Mouse (Mus musculus) cerebellum, adult 8-10 months (tissue): ENCODE measurements around the gene Rnf103.
"Not testable (repeated sequence)": the region's sequence is repeated elsewhere in the genome, so short reads cannot be mapped to it uniquely, and the experiment has no call there.

Experiments used
- DNase-seq: peaks from one replicate; pipeline ENCODE4 v3.0.0; 2022

The Rnf103 gene

DNA sequence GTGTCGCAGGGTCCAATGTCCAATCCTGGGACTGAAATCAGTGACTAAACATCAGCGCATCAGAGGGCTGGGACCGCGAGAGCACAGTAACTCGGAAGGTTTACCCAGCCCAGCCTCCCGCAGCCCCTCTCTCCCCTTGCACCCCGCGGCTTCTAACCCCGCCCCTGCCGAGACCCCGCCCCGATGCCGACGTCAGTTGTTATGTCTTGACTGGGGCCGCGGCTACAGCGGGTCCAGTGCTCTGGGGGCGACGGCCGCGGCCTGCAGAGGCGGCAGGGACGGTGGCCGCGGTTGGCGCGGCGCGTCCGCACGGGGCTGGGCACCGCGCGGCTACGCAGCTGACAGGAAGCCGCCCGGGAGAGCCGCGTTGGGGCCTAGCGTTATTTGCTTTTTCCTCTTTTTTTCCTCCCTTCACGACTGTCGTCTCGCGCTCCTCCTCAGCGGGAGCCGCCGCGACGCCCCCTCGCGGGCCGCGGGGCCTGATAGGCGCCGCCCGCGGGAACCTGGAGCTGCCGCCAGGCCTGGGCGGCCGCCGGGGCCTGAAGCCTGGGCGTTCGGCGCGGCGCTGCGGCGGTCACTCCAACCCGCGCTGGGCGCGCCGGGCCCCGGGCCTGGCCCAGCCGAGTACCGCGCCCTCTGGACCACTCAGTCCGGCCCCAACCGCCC, at the start of gene Rnf103:
Gene Rnf103, plus strand, starts transcription at position 220 of the 666 bp plus-strand sequence.
- peak; percentile 91 for DNase-seq

DNA sequence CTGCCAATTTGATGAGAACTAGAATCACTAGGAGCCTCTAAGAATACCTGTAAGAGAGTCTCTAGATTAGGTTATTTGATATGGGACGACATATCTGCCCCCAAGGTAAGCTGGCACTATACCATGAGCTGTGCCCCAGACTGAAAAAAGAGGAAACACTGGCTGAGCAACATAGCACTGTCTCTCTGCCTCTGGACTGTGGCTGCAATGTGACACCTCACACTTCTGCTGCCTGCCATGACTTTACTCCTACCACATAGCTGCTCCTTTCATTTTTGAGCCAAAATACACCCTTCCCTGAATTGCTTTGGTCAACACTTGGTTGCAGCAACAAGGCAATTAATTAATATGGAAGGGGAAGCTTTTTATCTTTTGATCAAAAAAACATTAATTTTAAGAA, 48.9 kb upstream of the Rnf103 start:
- no peak for DNase-seq

DNA sequence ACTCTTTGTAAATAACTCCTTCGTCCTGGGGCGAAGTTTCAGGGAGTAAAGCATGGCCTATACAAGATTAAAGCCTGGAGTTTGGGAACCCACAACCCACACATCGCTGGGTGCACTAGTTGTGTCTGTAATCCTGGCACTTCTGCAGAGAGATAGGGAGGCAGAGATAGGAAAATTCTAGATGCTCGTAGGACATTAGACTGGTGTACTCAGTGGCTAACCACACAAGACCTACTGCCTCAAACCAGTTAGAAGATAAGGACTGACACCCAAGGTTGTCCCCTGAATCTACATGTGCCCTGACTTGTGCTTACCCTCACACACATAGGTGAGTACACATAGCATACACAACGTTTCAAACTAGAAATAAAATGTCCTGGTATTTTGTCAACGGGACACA, 48.1 kb upstream of the Rnf103 start:
- DNase-seq, result no peak

DNA sequence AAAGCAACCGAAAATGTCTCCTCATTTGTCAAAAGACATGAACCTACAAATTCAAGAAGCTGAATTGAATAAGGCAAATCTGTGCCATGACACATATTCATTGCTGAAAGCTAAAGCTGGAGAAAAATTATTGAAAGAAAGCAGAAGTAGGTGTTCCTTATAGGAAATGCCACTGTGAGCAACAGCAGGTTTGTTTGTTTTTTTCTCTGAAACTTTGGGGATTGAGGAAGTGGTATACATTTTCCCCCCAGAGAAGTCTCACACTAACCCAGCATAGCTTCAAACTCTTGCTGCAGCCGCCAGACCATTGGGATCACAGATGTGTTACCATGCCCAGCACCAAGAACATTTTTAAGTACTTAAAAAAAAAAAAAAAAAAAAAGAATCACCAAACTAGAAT, 40.9 kb upstream of the Rnf103 start:
- DNase-seq, result no peak

DNA sequence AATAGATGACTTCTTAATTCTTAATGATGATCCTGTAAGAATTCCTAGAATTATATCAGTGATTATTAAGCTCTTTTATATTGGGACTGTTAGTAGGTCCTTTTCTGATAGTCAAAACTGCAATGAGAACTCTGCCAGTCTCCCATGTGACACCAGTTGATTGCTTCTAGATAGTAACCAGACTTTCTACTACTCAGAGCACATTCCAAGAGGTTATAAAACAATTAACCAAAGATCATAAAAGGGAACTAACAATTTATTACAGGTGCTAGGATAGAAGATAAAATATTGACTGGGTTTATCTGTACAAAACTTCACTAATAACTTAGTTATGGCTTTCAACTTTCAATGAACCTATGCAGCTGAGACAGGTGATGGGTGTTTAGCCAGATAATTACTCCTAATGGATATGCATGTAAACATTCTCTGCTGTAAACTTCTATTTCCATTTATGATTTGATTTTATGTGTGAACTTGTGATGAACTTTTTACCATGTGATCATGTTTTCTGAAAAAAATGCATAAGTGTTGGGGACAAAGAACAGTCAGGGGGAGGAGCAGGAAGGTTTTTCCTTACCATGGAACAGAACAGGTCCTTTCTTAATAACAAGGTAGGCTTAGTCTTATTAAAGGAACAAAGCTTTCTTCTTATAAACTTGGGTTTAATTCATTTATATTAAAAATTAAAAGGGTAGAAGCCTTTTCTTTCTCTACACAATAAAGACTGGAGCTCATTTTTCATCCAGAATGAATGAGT, 39.5 kb upstream of the Rnf103 start:
- DNase-seq, result not testable (repeated sequence)

DNA sequence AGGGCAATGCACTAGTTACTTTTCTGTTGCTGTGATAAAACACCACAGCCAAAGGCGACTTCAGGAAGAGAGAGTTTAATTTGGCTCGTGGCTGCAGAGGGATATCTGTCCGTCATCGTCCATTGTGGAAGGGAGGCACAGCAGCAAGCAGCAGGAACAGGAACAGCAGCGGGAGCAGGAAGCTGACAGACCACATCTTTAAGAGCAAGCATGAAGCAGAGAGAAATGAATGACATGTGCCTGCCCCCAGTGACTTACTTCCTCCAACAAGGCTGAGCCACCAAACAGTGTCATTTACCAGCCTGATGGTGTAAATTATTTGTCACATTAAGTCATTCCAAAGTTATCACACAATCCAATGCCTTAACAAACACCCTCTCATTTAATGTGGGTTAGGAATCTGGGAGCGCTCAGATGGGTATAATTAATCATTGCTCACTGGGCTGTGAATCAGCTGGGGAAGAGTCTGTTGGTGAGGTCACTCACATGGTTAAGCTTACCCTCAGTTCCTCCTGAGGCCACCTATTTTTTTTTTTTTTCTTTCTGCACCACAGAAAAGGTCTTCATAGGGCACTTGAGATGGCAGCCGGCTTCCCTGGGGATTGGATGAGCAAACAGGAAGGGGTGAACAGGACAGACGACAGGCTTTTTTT, 35.6 kb upstream of the Rnf103 start:
- no peak for DNase-seq

DNA sequence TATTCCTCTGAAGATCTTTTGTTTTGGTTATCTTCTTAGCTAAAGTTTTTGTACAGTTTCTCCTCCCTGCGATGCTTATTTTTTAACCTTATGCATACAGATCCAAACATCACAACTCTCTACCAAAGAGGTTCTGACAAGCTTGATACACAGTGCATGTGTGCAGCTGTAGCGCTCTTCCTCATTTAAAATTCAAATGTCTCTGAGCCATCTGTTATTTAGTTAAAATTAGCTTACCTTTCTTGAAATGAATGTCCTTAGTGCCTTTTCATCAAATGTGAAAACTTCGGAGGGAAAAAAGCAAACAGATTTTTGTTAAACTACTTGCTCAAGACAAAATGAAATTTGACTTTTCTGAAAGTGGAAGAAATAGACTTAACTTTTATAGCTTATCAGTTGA, 28.5 kb upstream of the Rnf103 start:
- no peak for DNase-seq

DNA sequence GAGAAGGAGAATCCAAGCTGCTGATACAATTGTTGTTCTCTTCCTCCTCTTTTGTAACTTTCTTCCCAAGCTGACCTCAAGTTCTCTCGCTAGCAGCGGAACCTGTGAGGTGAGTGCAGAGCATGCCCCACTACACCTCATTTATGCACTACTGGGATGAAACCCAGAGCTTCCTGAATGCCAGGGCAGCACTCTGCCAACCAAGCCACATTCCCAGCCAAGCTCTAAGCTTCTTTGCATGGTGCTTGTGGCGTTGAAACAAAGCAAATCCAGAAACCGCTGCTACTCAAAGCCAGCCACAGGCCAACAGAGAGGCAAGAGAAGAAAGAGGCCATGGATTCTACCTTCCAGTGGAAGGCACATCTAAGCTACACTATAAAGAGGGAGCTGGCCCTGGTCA, 25.9 kb upstream of the Rnf103 start:
- DNase-seq, result no peak

DNA sequence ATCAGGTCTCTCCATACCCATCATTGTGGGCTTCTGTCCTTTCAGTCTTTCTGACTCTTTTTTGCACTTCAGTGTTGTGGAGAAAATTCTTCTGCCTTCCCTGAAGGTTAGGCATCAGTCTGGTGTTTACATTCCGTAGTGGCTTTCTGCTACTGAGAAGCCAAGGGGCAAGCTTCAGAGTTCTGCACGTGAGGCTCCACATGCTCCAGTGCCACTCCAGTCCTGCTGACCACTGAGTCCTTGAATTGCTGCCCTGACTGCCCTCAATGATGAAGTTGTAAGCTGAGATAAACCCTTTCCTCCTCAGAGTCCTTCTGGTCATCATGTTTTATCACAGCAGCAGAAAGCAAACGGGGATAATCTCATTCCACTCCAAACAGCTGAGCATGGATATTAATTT, 24.4 kb upstream of the Rnf103 start:
- no peak for DNase-seq

DNA sequence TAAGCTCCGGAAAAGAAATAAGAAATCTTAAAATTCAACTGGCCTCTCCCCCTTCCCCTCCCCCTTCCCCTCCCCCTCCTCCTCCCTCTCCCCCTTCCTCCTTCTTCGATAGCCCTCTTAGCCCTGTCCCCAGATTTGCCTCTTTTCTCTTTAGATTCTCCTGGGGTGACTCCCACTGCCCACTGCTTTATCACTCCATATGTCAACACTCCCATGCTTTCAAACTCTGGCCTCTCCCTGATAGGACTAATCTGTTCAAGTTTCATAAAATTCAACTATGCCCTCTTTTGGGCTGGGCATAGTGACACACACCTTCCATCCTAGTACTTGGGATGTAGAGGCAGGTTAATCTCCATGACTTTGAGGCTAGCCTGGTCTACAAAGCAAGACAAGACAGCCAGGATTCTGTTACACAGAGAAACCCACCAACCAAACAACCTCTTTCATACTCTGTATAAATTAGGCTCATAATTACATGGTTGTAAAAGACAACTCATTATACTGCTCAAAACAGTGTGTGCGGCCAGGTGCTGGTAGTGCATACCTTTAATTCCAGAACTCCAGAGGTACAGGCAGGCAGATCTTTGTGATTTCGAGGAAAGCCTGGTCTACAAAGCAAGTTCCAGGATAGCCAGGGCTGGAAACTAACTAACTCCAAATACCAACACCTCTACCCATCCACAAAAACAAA, 21.7 kb upstream of the Rnf103 start:
- DNase-seq, result no peak

DNA sequence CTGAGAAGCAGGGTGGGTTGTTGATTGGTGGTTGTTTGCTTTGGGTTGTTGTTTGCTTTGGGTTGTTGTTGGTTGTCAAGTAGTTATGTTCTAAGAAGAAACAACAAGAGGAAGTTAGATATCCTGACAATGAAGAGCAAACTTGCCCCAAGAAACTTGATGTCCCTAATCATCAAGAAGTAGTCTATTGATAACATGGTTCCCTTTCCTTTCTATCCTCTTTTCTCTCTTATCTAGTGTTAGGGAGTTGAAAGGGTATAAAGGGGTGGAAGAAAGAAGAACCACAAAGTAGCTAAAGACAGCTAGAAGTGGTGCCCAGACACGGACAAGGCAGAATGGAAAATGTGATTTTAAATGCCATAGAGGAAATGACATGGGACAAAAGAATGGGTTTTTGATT, 20.9 kb upstream of the Rnf103 start:
- DNase-seq, result no peak

DNA sequence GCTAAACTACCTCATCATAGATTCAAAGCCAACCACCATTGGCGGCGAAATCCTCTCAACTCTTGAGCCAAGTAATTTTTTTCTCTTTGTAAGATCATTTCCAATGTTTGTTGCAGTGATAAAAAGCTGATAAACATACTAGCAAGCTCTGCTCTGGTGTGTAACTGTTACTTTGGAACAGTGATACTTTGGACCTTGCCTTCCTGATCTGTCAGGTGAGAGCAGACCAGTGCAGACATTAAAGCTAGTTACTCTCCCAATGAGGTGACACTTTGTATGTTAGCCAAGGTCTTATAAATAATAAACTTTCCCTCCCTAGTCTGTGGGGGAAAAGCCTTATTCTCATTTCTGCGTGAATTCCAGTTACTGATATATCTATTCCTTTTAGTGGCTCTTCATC, 18.1 kb upstream of the Rnf103 start:
- no peak for DNase-seq

DNA sequence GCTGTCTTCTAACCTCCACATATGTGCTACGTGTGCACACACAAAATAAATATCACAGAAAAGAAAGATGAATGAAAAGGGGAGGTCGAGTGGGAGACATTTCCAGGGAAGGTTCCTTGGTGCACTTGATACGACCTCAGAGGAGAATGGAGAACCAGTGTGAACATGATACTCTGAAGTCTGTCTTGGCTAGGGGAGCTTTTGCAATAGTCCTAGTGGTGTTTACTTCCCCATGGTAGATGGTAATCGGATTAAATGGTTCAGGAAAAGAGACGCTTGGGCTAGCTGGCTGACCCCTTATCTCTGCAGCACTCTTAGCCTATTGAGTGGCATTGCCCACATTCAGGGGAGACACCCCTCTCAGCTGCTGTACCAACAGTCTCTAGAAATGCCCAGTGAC, 16.9 kb upstream of the Rnf103 start:
- DNase-seq, result no peak

DNA sequence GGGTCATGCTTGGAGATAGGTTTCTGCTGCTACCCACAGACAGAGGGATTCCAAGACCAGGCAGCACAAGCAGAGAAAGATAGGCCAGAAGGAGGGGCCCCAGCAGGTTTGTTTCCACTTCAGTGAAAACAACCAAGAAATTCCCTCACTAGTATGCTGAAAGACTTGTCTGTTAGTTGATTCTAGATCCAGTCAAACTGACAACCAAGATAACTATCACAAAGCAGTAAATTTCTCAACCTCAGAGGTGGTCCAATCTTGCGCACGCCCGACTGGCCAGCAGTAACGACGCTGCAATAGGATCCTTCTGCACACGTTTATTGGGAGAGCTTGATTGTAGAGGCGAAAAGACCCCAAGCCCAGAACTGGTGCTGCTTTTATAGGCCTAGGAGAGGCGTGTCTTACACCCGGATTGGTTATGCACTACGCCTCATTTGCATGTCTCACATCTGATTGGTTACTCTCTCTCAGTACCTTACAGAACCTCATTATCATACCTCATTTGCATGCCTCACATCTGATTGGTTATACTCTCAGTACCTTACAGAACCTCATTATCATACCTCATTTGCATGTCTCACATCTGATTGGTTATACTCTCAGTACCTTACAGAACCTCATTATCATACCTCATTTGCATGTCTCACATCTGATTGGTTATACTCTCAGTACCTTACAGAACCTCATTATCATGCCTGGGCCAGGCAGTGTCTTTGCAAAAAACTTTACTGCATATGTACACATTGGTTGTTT, 14.7 kb upstream of the Rnf103 start:
- not testable (repeated sequence) for DNase-seq

DNA sequence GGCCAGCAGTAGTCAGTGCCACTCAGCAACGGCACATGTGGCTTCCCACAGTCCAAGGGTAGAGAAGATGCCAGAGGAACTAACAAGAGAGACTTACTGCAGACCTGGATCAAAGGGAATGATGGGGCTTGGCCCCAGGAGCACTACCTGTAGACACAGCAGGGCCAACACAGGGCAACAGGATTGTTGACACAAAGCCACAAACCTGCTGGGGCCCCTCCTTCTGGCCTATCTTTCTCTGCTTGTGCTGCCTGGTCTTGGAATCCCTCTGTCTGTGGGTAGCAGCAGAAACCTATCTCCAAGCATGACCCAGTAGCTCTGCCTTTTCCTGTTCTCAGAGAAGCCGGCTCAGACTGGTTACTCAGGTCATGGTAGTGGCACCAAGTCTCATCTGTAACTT, 14.1 kb upstream of the Rnf103 start:
- not testable (repeated sequence) for DNase-seq

DNA sequence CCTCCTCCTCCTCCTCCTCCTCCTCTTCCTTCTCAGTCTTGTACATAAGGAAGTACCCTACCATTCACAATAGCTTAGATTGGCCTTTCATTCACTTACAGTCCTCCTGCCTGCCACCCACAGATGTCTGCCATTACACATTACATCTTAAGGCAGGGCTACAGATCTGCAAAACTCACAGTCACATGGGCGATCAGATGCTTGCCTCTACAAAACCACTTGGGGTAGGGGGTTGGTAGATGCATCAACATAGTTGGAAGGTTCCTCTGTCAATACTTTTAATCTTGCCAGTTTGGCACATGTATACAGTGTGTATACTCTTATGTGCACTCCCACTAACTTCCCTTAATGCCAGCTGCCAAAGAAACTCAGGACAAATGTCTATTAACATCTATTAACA, 13.6 kb upstream of the Rnf103 start:
- DNase-seq, result no peak

DNA sequence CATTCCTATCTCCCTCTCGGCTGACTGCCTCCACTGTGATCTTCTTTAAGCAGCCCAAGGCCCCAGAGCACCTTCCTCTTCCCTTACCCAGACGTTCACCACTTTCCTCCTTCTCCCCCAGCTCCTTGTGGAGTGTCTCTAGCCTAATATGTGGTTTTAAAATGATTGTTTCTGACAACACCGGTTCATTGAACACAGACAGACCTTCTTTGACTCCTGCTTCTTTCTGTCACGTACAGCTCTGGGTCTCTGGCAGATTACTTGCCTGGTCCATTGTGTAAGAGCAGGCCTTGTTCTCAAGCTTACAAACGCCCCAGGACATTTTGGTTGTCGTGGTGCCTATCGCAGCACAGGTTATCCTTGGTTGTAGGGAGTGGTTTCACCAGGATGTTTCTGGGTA, 12.6 kb upstream of the Rnf103 start:
- no peak for DNase-seq

DNA sequence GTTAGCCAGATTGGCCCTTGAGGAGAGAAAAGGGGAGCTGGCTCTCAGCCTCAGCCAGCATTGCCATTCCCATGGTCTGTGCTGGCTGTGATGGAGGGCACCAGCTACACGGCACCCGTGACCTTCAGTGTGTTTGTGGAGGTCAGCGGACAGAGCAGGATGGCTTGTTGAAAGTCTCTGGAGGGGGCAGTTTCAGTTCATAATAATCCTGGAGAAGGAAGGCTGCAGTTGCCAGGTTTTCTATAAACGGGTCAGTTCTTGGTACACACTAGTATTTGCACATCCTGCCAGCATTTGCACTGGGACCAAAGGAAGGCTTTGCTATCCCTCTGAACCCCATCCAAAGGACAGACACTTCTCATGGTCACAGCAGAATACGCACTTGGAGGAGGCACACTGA, 8.4 kb upstream of the Rnf103 start:
- no peak for DNase-seq

DNA sequence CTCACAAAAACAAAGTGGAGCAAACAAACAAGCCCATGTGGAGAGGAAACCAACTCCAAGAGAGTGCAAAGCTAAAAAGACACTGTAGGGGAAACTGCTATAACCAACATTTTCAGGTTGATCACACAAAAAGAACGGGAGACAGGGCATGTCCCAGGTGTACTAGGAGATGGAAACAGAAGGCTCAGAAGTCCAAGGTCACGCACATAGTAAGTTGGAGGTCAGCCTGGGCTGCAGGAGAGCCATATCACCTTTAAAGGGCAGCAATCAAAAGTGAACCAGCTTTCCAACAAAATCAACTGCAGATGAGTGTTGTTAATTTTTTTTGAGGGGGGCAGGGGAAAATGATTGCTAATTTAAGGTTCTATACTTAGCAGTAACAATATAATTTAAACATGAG, 7.5 kb upstream of the Rnf103 start:
- no peak for DNase-seq

DNA sequence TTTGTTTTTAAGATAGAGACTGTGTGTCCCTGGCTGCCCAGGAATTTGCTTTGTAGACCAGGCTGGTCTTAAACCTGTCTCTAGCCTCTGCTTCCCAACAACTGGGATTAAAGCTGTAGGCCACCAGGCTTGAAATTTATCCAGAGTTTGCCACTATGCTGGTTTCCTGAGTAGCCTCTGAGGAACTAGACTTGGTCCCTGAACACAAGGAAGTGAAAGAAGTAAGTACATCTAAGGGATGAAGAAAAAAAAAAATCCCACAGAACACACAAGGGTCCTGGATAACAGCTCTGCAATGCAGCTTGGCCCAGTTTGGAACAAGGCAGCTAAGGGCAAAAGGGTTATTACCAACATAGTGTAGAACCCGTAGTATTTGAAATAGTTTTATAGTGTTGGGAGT, 6.8 kb upstream of the Rnf103 start:
- no peak for DNase-seq

DNA sequence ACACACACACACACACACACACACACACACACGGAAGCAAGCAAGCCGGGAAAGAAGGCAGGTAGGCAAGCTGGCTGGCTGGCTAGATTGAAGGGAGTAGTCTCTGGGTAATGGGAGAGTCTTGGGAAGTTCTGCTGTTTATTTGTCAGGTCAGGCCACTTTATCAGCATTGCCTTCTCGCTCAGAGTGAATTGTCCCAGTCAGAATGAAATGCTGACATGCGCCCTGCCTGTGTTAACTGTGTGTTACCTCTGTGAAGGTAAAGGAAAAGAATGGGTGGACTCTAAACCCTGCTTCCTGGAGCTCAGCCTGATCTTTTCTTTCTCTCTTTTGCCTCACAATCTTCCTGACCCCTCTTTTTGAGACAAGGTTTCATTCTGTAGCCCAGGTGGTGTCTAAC, 5.7 kb upstream of the Rnf103 start:
- no peak for DNase-seq

DNA sequence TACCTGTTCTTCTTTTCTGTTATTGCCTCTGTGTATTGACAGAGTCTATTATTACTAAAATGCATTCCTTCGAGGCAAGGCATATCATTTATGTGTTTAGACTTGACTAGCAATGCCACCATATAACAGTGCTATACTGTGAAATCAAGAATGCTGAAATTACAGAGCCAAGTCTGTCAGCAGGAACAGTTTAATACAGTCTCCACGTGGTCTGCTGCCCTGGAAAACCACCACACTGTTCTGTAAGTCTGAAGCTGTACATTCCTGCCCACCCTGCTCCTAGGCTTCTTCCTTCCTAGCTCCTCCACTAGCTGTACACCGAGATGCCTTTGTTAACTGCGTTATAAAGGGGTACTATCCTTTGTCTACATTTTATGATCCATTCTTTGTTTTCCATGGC, 1.6 kb upstream of the Rnf103 start:
- no peak for DNase-seq
